Mouse (Mus musculus) liver, embryonic 11.5 days (tissue): ENCODE data around the gene Gpr4. TPM values are rescaled to one million over a fixed set of nuclear protein-coding genes. Genes with fewer than 3 reads are reported as not detected.

Source experiments
- ATAC-seq: fragments of 200-750 bp; cut with Nextera tagmentation; replicated peaks from 2 replicates; pipeline ENCODE4 v1.8.0; 2017; ENCODE audit warnings: moderate number of reproducible peaks, mild to moderate bottlenecking, moderate TSS enrichment, moderate library complexity; ENCODE audit not compliant: low FRiP score
- DNase-seq: peaks from one replicate; pipeline ENCODE4 v3.0.0-alpha.2; 2017; ENCODE audit warnings: low spot score
- H3K27ac ChIP-seq: fragments of 300-500 bp; sonication (generic); 2 replicates; pipeline ENCODE4 v1.5.1; 2014; ENCODE audit warnings: mild to moderate bottlenecking, low read depth, low read length, control low read depth
- H3K27me3 ChIP-seq: fragments of 300-500 bp; sonication (generic); replicated peaks from 2 replicates; pipeline ENCODE4 v1.6.1; 2014; ENCODE audit warnings: low read length, mixed read lengths; ENCODE audit not compliant: control insufficient read depth, insufficient read depth
- H3K36me3 ChIP-seq: fragments of 300-500 bp; sonication (generic); 2 replicates; pipeline ENCODE4 v1.6.1; 2014; ENCODE audit warnings: mild to moderate bottlenecking, low read length, moderate library complexity, mixed read lengths; ENCODE audit not compliant: control insufficient read depth, insufficient read depth
- H3K4me1 ChIP-seq: fragments of 300-500 bp; sonication (generic); replicated peaks from 2 replicates; pipeline ENCODE4 v1.6.1; 2014; ENCODE audit warnings: low read length, mixed read lengths; ENCODE audit not compliant: control insufficient read depth, insufficient read depth
- H3K4me2 ChIP-seq: fragments of 300-500 bp; sonication (generic); 2 replicates; pipeline ENCODE4 v1.6.1; 2014; ENCODE audit warnings: mild to moderate bottlenecking, control low read depth, moderate library complexity
- H3K4me3 ChIP-seq: fragments of 300-500 bp; sonication (generic); 2 replicates; pipeline ENCODE4 v1.5.1; 2014; ENCODE audit warnings: low read depth, low read length, control low read depth
- H3K9ac ChIP-seq: fragments of 300-500 bp; sonication (generic); 2 replicates; pipeline ENCODE4 v1.6.1; 2014; ENCODE audit warnings: low read depth, low read length, control low read depth
- H3K9me3 ChIP-seq: fragments of 300-500 bp; sonication (generic); 2 replicates; pipeline ENCODE4 v1.6.1; 2016; ENCODE audit warnings: low read length, inconsistent platforms, mixed read lengths; ENCODE audit not compliant: control insufficient read depth
- WGBS: fragments of 180-500 bp; shearing (Covaris S2); extraction: QIAGEN DNeasy Blood & Tissue Kit; methylation state at CpG from one replicate; pipeline ENCODE4 v1.1.7; 2014; 5-methylcytosine and 5-hydroxymethylcytosine counted together
- polyA plus RNA-seq: library from polyadenylated mRNA; unstranded; fragments of >200 nt; fragmentation: Nextera tagmentation; extraction: Ambion mirVana; gene quantifications from 2 replicates; pipeline ENCODE4 v1.2.1, GENCODE M21; 2014

Gpr4 gene
- polyA plus RNA-seq, 1 experiment from 2014 or later, result 1.9 TPM

- Histone ChIP-seq H3K36me3 (peaks cover 5% of the 10 kb centered on the region; the same call in 1 of the 2 replicates), H3K9me3 (no peaks in the 10 kb centered on the region), H3K27me3 (no peaks in the 10 kb centered on the region), H3K27ac (no peak overlapping the region), H3K4me2 (no peak overlapping the region), H3K4me1 (peaks cover 5% of the 10 kb centered on the region; the same call in 1 of the 2 replicates), H3K9ac (no peak overlapping the region), H3K4me3 (no peak overlapping the region)
- DNase-seq (no peak), ATAC-seq (peak; percentile 47)
- 59% methylated on average over 15 of the region's 15 CpGs for WGBS
These were observed 10.1 kb upstream of the Gpr4 start for GRCm38 (mm10) chr7:19202065-19202850.

DNA sequence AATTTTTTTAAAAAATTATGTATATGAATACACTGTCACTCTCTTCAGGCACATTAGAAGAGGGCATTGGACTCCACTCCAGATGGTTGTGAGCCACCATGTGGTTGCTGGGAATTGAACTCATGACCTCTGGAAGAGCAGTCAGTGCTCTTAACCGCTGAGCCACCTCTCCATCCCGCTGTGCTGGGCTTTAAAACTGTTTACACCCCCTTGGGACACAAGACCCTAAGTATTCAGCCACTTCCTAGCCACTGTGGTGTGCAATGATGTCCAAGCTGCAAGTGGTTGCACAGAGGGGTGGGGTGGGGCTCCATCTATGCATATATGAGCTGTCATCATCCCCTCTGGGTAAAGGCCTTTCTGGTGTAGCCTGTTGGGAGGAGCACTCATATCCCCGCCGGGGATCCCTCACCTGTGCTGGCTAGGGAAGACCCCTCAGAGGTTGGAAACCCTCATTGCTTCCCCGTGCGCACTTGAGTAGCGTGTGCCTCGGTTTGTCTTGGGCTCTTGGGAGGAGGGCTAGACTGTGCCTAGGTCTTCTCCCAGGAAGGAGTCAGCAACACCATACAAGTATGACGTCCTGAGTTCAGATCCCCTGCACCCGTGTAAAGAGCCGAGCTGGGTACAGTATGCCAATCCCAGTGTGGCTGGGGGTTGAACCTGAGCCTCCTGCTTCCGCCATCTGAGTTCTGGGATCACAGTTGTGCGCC is 4.0 kb upstream of the Gpr4 start:
- Histone ChIP-seq H3K36me3 (peaks cover 5% of the 10 kb centered on the region; the same call in 1 of the 2 replicates), H3K27me3 (peaks cover 13% of the 10 kb centered on the region), H3K9me3 (no peaks in the 10 kb centered on the region; the same call in 1 of the 2 replicates), H3K27ac (no peak overlapping the region), H3K4me3 (no peak overlapping the region), H3K4me2 (no peak overlapping the region), H3K9ac (no peak overlapping the region), H3K4me1 (no peaks in the 10 kb centered on the region)
- WGBS, result 77% methylated on average over 13 of the region's 13 CpGs
- ATAC-seq (no peak), DNase-seq (no peak)

DNA sequence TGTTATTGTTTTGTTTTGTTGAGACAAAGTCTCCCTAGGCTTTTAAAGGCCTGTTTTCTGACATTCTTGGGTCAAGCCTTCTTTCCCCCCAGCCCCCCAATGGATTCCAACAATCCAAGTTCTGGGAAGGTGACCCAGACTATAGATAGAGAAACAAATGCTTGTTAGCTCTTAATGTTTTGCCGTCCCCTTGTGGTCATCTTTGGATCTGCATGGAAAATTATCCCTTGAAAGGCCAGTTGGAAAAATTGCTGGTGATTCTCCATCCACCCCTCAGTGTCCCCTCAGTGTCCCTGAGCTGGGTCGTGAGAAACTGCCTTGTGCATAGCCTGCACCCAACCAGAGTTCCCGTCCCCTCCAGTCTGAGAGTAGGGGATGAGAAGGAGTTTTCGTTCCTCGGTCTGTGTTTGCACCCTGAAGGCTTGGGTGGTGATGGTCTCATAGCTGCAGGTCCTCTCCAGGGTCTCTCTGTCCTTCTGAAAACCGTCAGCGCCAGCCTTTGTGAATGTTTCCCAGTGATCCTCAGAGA is 3.3 kb upstream of the Gpr4 start:
- H3K4me3 ChIP-seq, result no peak overlapping the region
- H3K9me3 ChIP-seq, result no peaks in the 10 kb centered on the region; the same call in 1 of the 2 replicates
- peaks cover 14% of the 10 kb centered on the region for H3K27me3 ChIP-seq
- DNase-seq (no peak), ATAC-seq (no peak)
- no peak overlapping the region for H3K27ac ChIP-seq
- H3K4me2 ChIP-seq, result no peak overlapping the region
- no peaks in the 10 kb centered on the region for H3K4me1 ChIP-seq
- WGBS, result 53% methylated on average over 7 of the region's 7 CpGs
- no peak overlapping the region for H3K9ac ChIP-seq
- H3K36me3 ChIP-seq, result peaks cover 3% of the 10 kb centered on the region; the same call in 1 of the 2 replicates

DNA sequence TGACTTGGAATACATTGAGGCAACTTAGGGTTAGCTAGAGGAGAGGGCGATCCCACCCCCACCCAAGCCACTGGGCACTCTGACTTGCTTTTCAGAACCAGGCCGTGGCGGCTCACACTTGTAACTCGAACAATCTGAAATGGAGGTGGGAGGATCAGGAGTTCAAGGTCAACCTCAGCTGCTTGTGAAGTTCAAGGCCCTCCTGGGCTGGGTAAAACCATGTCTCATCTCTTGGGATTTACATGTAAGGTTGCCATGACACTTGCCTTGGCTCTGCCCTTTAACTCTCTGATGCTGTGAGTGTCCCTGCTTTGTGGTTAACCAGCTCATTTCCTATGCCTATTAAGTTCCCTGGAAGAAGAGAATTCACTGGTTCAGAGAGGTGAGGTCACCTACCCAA is 2.8 kb upstream of the Gpr4 start:
- no peaks in the 10 kb centered on the region; the same call in 1 of the 2 replicates for H3K9me3 ChIP-seq
- DNase-seq (no peak), ATAC-seq (no peak)
- no peak overlapping the region for H3K9ac ChIP-seq
- H3K27ac ChIP-seq, result no peak overlapping the region
- WGBS, result 68% methylated on average over 4 of the region's 4 CpGs
- H3K27me3 ChIP-seq, result peaks cover 14% of the 10 kb centered on the region
- no peaks in the 10 kb centered on the region for H3K36me3 ChIP-seq
- H3K4me3 ChIP-seq, result no peak overlapping the region
- H3K4me1 ChIP-seq, result no peaks in the 10 kb centered on the region
- H3K4me2 ChIP-seq, result no peak overlapping the region

DNA sequence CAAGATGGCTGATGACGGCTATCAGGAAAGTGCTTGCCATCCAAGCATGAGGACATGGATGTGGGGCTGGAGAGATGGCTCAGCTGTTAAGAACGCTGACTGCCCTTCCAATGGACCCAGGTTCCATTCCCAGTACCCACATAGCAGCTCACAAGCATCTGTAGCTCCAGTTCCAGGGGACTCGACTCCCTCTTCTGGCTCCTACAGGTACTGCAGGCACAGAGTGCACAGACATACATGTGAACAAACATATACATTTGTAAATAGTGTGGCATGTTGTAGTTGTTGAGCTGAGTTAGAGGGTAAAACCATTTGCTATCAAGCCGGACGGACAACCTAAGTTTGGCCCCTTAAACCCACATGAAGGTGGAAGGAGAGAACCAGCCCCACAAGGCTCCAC is 2.3 kb upstream of the Gpr4 start:
- Histone ChIP-seq H3K4me1 (no peaks in the 10 kb centered on the region), H3K9me3 (no peaks in the 10 kb centered on the region; the same call in 1 of the 2 replicates), H3K27me3 (peaks cover 14% of the 10 kb centered on the region), H3K4me3 (no peak overlapping the region), H3K4me2 (no peak overlapping the region), H3K27ac (no peak overlapping the region), H3K9ac (no peak overlapping the region), H3K36me3 (no peaks in the 10 kb centered on the region)
- 81% methylated on average over 5 of the region's 5 CpGs for WGBS
- DNase-seq, result no peak
- ATAC-seq, result no peak

- Histone ChIP-seq H3K9ac (no peak overlapping the region), H3K4me3 (no peak overlapping the region), H3K9me3 (no peaks in the 10 kb centered on the region; the same call in 1 of the 2 replicates), H3K4me1 (no peaks in the 10 kb centered on the region), H3K36me3 (no peaks in the 10 kb centered on the region), H3K27me3 (peaks cover 16% of the 10 kb centered on the region), H3K4me2 (no peak overlapping the region), H3K27ac (no peak overlapping the region)
- ATAC-seq, result no peak
- no peak for DNase-seq
- 60% methylated on average over 5 of the region's 5 CpGs for WGBS
These were observed 1.2 kb upstream of the Gpr4 start for GRCm38 (mm10) chr7:19211041-19211675.

- Histone ChIP-seq H3K9ac (no peak overlapping the region), H3K4me1 (no peaks in the 10 kb centered on the region), H3K4me2 (peak overlapping the region; percentile 81; the same call in 1 of the 2 replicates), H3K27ac (no peak overlapping the region), H3K27me3 (peaks cover 16% of the 10 kb centered on the region), H3K4me3 (no peak overlapping the region), H3K9me3 (no peaks in the 10 kb centered on the region; the same call in 1 of the 2 replicates), H3K36me3 (no peaks in the 10 kb centered on the region)
- no peak for ATAC-seq
- 70% methylated on average over 2 of the region's 2 CpGs for WGBS
- DNase-seq, result no peak
These were observed 1.0 kb downstream of the Gpr4 start for GRCm38 (mm10) chr7:19213385-19213784.

DNA sequence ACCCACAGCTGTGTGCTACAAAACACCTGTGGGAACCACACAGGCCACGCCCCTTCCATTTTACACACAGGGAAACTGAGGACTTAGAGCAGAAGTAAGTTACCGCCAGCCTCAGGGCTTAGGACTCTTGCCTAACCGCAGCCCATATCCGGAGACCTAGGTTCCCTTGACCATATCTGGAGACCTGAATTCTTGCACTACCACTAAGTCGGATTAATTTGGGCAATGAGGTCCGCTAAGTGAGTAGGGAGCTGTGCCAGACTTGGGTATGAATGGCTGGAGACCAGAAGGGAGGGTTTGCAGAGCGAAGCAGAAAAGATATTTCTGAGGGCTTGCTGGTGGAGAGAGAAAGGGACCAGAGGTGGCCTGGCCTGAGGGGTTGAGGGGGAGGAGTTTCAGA is 2.0 kb downstream of the Gpr4 start:
- H3K27me3 ChIP-seq, result peaks cover 16% of the 10 kb centered on the region
- H3K36me3 ChIP-seq, result no peaks in the 10 kb centered on the region
- ATAC-seq, result no peak
- WGBS, result 60% methylated on average over 7 of the region's 7 CpGs
- no peaks in the 10 kb centered on the region for H3K4me1 ChIP-seq
- H3K9ac ChIP-seq, result no peak overlapping the region
- no peak overlapping the region for H3K4me2 ChIP-seq
- no peaks in the 10 kb centered on the region; the same call in 1 of the 2 replicates for H3K9me3 ChIP-seq
- no peak for DNase-seq
- H3K27ac ChIP-seq, result no peak overlapping the region
- H3K4me3 ChIP-seq, result no peak overlapping the region
